Mouse (Mus musculus) intestine, embryonic 15.5 days (tissue): ENCODE data around the gene Recql. TPM values are rescaled to one million over a fixed set of nuclear protein-coding genes. Genes with fewer than 3 reads are reported as not detected.

Experiments
- ATAC-seq: fragments of 200-750 bp; cut with Nextera tagmentation; 2 replicates; pipeline ENCODE4 v1.8.0; 2017; ENCODE audit warnings: moderate TSS enrichment, moderate library complexity
- H3K27ac ChIP-seq: fragments of 300-500 bp; sonication (generic); 2 replicates; pipeline ENCODE4 v1.5.1; 2015; ENCODE audit warnings: mild to moderate bottlenecking, inconsistent platforms
- H3K27me3 ChIP-seq: fragments of 300-500 bp; sonication (generic); replicated peaks from 2 replicates; pipeline ENCODE4 v1.6.1; 2015; ENCODE audit warnings: inconsistent platforms
- H3K36me3 ChIP-seq: fragments of 300-500 bp; sonication (generic); 2 replicates; pipeline ENCODE4 v1.6.1; 2015; ENCODE audit warnings: inconsistent platforms
- H3K4me1 ChIP-seq: fragments of 300-500 bp; sonication (generic); replicated peaks from 2 replicates; pipeline ENCODE4 v1.6.1; 2015; ENCODE audit warnings: inconsistent platforms
- H3K4me2 ChIP-seq: fragments of 300-500 bp; sonication (generic); replicated peaks from 2 replicates; pipeline ENCODE4 v1.6.1; 2015; ENCODE audit warnings: mild to moderate bottlenecking, inconsistent platforms
- H3K4me3 ChIP-seq: fragments of 300-500 bp; sonication (generic); replicated peaks from 2 replicates; pipeline ENCODE4 v1.5.1; 2015; ENCODE audit warnings: inconsistent platforms
- H3K9ac ChIP-seq: fragments of 300-500 bp; sonication (generic); 2 replicates; pipeline ENCODE4 v1.6.1; 2015; ENCODE audit warnings: inconsistent platforms
- H3K9me3 ChIP-seq: fragments of 300-500 bp; sonication (generic); 2 replicates; pipeline ENCODE4 v1.6.1; 2016; ENCODE audit warnings: inconsistent platforms
- WGBS: fragments of 180-500 bp; shearing (Covaris S2); methylation state at CpG from one replicate; pipeline ENCODE4 v1.1.7; 2015; 5-methylcytosine and 5-hydroxymethylcytosine counted together
- polyA plus RNA-seq: library from polyadenylated mRNA; unstranded; fragments of >200 nt; fragmentation: Nextera tagmentation; extraction: Ambion mirVana; gene quantifications from 2 replicates; pipeline ENCODE4 v1.2.1, GENCODE M21; 2015

Gene Recql
- polyA plus RNA-seq, 1 experiment from 2014 or later = 23.2 TPM

DNA sequence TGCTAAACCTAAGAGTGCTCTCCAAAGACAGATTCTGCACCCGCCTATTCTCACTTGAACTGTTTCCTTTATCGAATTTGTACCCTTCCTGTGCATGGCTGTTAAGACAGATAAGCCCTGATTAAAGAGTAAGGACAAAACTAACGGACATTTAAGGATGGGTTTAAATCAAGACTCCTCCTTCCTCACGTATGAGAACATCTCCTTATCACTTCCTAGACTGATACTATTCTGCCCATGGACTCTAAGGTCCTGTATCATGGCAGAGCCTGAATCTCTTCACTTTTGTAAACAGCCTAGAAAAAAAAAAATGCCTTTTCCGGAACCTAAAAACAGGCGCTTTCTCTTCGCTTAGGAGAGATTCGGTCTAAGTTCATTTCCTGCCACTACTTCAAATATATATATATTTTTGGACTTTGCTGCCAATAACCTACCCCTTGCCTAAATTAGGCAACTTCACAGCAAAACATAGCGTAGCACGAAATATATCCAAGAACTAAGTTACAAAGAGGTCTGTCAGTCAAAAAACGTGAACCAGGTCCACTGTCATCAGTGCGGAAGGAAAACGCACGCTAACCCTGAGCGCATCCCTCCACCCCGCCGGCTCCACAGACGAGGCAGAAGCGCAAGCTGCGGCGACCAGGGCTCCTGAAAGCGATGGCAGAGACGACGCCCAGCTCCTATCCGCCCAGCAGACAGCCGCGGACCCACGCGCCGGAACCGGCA, 439 bp downstream of the Recql start:
- ATAC-seq = peak; percentile 84
- no peaks in the 10 kb centered on the region for H3K27me3 ChIP-seq
- WGBS = 4% methylated on average over 31 of the region's 31 CpGs

DNA sequence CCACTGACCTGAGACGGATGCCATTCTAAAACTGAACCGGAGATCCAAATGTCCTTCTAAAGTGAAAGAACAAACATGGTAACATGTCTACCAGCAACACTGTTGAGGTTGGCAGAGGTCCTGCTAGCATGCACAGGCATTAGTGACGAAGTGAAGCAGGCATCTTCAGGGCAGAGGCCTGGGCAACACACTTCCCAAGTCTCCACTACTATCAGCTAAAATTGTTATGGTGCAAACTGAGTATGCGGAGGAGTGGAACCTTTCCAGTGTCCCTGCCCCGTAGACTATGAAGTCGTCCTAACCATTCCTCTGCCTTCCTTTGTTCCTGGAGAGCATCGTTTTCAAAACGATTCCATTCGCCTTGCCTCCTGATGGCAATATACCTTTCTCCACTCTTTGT, 2.4 kb downstream of the Recql start:
- Histone ChIP-seq H3K9ac (no peak overlapping the region), H3K27ac (no peak overlapping the region), H3K36me3 (no peaks in the 10 kb centered on the region), H3K4me3 (no peak overlapping the region), H3K27me3 (no peaks in the 10 kb centered on the region), H3K4me1 (peaks cover 8% of the 10 kb centered on the region), H3K4me2 (no peak overlapping the region), H3K9me3 (no peaks in the 10 kb centered on the region)
- no peak for ATAC-seq
- 91% methylated on average over 9 of the region's 9 CpGs for WGBS

More for the DNA sequence above, 439 bp downstream of the Recql start:
- H3K9me3 ChIP-seq = no peaks in the 10 kb centered on the region
- peak overlapping the region; percentile 100 for H3K4me3 ChIP-seq
- peak overlapping the region; percentile 66 for H3K4me2 ChIP-seq
- H3K27ac ChIP-seq = no peak overlapping the region
- peak overlapping the region; percentile 62 for H3K9ac ChIP-seq
- peaks cover 8% of the 10 kb centered on the region for H3K4me1 ChIP-seq
- H3K36me3 ChIP-seq = no peaks in the 10 kb centered on the region

DNA sequence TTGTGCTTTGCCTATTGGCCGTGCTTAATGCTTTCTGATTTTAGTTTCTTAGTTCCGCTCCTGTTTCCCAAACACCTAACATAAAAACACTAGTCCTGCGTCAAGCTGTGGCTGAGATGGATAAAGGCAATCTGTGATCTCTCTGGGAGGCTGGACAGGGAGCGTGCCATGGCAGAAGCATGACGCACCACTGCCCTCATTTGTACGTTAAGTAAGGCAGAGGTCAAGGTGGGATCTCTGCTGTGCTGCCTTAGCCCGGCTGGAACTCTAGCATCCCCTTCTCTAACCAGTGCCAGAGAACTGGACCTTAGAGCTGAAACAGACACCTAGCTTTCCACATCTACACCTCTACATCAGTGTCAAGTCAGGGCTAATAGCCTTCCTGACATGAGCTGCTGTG, 5.3 kb downstream of the Recql start:
- H3K9ac ChIP-seq = no peak overlapping the region
- H3K4me1 ChIP-seq = no peaks in the 10 kb centered on the region
- H3K4me3 ChIP-seq = no peak overlapping the region
- 0 out of 2 replicates have a peak, but pooled peaks cover under 1% of the 10 kb centered on the region for H3K36me3 ChIP-seq
- H3K4me2 ChIP-seq = no peak overlapping the region
- no peak for ATAC-seq
- no peaks in the 10 kb centered on the region for H3K27me3 ChIP-seq
- no peaks in the 10 kb centered on the region for H3K9me3 ChIP-seq
- no peak overlapping the region for H3K27ac ChIP-seq
- 91% methylated on average over 7 of the region's 7 CpGs for WGBS

DNA sequence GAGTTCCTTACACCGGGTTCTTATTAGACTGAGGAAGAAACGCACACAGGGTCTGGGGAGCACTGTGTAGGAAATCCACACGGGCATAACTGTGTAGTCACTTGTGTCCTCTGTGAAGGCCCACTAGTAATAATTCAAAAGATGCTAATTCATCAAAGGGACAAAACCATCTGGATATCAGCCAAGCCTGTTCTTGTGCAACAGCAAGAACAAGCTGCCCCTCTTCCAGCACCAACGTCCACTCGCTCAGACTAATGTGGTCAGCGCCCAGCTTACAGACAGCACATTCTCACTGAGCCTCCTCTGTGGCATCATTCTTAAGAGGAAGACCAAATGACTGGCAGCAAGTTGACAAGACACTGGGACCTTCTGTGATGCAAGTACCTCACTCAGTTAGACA, 6.9 kb downstream of the Recql start:
- no peak overlapping the region for H3K4me2 ChIP-seq
- H3K36me3 ChIP-seq = peaks cover 4% of the 10 kb centered on the region; the same call in 1 of the 2 replicates
- WGBS = 91% methylated on average over 6 of the region's 6 CpGs
- no peaks in the 10 kb centered on the region for H3K9me3 ChIP-seq
- H3K27ac ChIP-seq = no peak overlapping the region
- H3K27me3 ChIP-seq = no peaks in the 10 kb centered on the region
- no peak overlapping the region for H3K9ac ChIP-seq
- no peaks in the 10 kb centered on the region for H3K4me1 ChIP-seq
- no peak for ATAC-seq
- no peak overlapping the region for H3K4me3 ChIP-seq

DNA sequence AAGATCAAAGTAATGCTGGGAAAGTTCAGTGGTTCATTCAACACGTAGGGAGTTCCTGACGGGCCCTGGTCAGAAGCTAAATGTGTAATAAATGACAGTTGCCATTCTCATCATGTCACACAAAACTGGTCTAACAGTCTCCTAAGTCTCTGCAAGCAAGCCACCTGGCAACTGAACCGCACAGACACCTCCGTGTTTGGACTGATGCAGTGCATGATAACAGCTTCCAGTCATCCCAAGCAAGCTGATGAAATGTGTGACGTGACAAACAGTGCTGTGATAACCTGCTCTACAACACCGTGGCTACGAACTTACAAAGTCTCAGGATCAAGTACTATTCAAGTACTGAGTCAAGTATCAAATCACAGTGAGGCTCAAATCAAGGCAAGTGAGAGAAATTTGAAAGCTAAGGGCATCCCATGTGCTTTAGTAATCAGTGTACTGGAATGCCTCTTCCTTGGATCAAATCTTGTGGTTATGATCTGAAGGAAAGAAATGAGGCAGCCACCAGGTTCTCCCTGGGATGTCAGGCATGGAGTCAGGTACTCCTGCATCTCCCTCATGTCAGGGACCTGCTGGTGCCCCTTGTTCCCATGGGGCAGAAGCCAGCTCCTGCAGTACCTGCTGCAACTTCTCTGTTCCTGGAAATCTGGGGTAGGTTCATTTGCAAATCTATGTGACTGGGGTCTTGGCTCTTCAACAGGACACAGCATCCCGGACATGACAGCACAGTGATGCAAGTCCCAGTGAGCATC, 8.1 kb downstream of the Recql start:
- H3K9me3 ChIP-seq = no peaks in the 10 kb centered on the region
- H3K9ac ChIP-seq = no peak overlapping the region
- no peak overlapping the region for H3K4me3 ChIP-seq
- no peaks in the 10 kb centered on the region for H3K4me1 ChIP-seq
- no peak overlapping the region for H3K4me2 ChIP-seq
- WGBS = 88% methylated on average over 8 of the region's 8 CpGs
- no peaks in the 10 kb centered on the region for H3K27me3 ChIP-seq
- H3K27ac ChIP-seq = no peak overlapping the region
- peaks cover 4% of the 10 kb centered on the region; the same call in 1 of the 2 replicates for H3K36me3 ChIP-seq
- no peak for ATAC-seq

DNA sequence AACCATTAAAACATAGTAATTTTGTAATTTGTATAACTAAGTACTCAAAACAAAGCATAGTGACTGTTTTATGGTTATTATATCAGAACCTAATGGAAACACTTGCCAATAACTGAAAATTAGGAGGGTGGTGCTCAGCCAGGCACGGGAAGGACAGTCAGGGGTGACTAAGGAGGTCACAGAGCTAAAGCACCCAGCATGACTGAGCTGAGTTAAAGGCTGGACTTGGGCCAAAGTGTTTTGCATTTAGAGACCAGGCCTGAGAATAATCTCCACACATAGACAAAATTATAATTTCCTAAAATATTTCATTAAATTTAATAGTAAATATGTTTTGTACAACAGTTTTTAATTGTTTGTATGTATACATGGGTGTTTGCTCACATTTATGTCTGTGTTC, 9.8 kb downstream of the Recql start:
- no peaks in the 10 kb centered on the region for H3K4me1 ChIP-seq

DNA sequence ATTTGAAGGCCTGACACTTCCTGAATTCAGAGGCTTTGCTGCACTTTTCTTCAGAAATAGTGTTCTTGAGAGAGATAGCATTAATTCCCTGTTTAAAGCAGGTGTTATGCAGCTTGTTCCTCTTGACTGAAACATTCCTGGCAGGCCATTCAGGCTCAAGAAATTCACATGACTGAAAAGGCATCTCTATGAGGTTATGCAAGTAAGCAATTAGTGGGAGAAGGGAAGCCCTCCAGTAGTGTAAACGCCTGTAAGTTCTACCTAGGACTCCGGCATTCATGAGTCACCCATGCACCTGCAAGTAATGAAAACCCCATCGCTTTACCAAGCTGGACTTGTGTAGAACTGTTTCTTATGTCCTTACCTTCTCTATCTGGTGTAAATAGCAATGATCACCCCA, 17.3 kb downstream of the Recql start:
- Histone ChIP-seq H3K36me3 (peaks cover 6% of the 10 kb centered on the region; the same call in 1 of the 2 replicates), H3K4me3 (no peak overlapping the region)
- WGBS = 87% methylated on average over 3 of the region's 3 CpGs

More for the DNA sequence above, 9.8 kb downstream of the Recql start:
- Histone ChIP-seq H3K4me2 (no peak overlapping the region), H3K9ac (no peak overlapping the region), H3K36me3 (peaks cover 7% of the 10 kb centered on the region), H3K4me3 (no peak overlapping the region), H3K27me3 (no peaks in the 10 kb centered on the region), H3K9me3 (no peaks in the 10 kb centered on the region), H3K27ac (no peak overlapping the region)
- no peak for ATAC-seq
- 70% methylated on average over 1 of the region's 1 CpGs for WGBS

DNA sequence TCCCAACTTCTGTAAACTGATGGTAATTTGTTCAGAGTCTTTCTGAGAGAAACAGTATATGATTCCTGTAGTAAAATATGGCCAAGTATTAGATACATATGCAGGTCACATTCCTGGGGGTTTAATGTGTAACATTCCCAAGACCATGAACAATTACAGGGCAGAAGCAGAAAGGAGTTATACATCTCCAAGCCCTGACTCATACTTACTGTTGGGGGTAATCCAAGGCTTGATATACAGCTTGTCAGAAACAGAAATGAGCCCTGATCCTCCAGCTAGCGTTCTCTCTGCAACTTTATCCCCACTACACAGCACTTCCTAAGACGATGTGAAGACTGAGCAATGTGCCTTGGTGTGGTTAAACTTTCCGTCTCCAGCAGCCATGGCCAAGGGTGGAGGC, 19.3 kb downstream of the Recql start:
- Histone ChIP-seq H3K4me3 (no peak overlapping the region), H3K4me1 (no peaks in the 10 kb centered on the region), H3K9ac (no peak overlapping the region), H3K4me2 (no peak overlapping the region), H3K36me3 (peaks cover 16% of the 10 kb centered on the region), H3K27me3 (no peaks in the 10 kb centered on the region), H3K9me3 (no peaks in the 10 kb centered on the region), H3K27ac (no peak overlapping the region)
- no peak for ATAC-seq
- 84% methylated on average over 3 of the region's 3 CpGs for WGBS

More for the DNA sequence above, 17.3 kb downstream of the Recql start:
- no peak overlapping the region for H3K4me2 ChIP-seq
- no peaks in the 10 kb centered on the region for H3K9me3 ChIP-seq
- no peak for ATAC-seq
- H3K27ac ChIP-seq = no peak overlapping the region
- H3K9ac ChIP-seq = no peak overlapping the region
- no peaks in the 10 kb centered on the region for H3K27me3 ChIP-seq
- H3K4me1 ChIP-seq = no peaks in the 10 kb centered on the region

DNA sequence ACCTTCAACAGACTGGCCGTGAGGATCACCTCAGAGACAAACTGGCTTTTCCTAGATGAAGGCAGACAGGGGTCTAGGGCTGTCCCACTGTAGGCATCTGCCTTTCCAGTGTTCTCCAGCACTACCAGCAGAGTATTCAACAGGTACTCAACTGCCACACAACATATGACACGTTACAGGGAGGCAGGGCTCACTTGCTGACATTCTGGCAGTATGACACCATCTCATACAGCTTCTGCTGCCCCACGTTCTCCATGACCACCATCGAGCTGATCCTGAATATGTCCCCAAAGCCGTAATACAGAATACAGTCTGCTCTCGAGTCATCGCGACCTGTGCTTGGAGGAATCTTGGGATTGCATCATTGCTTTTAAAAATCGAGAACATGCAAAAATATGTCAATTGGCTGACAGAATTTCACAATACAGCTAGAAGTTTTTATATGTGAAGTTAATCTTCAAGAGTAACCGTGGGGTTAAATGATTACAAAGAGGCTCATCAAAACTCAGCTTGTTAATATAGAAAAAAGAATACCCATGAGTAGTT, 20.3 kb downstream of the Recql start:
- Histone ChIP-seq H3K9me3 (no peaks in the 10 kb centered on the region), H3K36me3 (peaks cover 14% of the 10 kb centered on the region), H3K27me3 (no peaks in the 10 kb centered on the region), H3K9ac (no peak overlapping the region), H3K4me2 (no peak overlapping the region), H3K4me1 (no peaks in the 10 kb centered on the region), H3K27ac (no peak overlapping the region), H3K4me3 (no peak overlapping the region)
- WGBS = 87% methylated on average over 10 of the region's 10 CpGs
- no peak for ATAC-seq

DNA sequence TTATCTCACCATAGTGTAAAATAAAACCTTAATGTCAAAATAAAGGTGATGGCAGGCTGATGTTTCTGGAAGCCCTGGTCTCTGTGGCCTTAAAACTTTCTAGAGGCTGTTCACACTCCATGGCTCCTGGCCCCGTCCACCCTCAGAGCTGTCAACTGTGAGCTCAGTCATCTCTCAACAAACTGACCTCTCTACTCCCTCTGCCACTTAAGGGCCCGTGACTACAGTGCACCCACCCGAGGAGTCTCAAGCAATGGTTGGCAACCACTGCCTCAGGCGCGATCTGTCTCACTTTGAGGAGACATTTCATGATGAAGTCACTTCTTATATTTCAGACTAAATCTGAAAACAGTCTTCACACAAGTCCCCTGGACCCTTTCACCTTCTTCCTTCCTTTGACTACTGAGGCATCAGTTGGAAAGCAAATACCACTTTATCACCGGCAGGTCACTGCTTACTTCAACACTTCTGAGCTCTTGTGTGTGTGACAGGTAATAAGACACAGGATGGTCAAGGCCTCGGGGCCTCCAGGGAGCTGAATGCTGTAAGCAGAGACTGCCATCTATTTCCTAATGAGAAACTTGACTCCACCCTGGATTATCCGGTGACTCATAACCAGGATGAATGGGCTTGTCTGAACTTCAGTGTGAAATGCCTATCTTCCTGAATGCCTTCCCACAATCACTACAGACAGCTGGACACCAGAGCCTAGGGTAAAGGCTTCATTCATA, 21.0 kb downstream of the Recql start:
- no peaks in the 10 kb centered on the region for H3K9me3 ChIP-seq
- H3K36me3 ChIP-seq = peaks cover 14% of the 10 kb centered on the region
- no peak for ATAC-seq
- H3K9ac ChIP-seq = no peak overlapping the region
- no peak overlapping the region for H3K27ac ChIP-seq
- H3K27me3 ChIP-seq = no peaks in the 10 kb centered on the region
- no peaks in the 10 kb centered on the region for H3K4me1 ChIP-seq
- WGBS = 87% methylated on average over 8 of the region's 8 CpGs
- H3K4me3 ChIP-seq = no peak overlapping the region
- no peak overlapping the region for H3K4me2 ChIP-seq

DNA sequence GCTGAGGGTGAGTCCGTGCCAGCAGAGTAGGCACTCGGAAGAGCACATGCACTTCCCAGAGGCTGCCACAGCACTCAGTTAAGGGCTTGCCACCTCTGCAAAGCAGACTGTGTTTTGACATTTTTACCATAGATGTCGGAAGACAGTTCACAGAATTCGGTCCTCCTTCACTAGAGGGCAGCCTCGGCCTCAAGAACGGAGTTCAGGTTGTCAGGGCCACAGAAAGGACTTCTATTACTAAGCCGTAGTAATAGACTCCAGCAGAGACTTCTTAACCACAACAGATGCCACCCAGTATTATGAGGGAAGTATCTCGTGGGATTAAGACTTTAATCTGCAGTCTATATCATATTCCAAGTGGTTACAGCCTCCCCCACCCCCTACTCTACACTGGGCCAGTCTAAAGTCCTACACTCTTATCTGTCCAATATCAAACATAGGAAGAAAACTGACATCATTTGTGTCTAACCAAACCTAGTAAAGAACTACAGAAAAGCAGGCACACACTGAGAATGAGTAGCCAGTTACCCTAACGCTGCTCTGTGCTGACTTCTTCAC, 23.8 kb downstream of the Recql start:
- Histone ChIP-seq H3K4me3 (no peak overlapping the region), H3K27ac (no peak overlapping the region), H3K36me3 (peaks cover 14% of the 10 kb centered on the region), H3K9me3 (no peaks in the 10 kb centered on the region), H3K4me2 (no peak overlapping the region), H3K27me3 (no peaks in the 10 kb centered on the region), H3K4me1 (no peaks in the 10 kb centered on the region), H3K9ac (no peak overlapping the region)
- 67% methylated on average over 9 of the region's 9 CpGs for WGBS
- ATAC-seq = peak; percentile 51

DNA sequence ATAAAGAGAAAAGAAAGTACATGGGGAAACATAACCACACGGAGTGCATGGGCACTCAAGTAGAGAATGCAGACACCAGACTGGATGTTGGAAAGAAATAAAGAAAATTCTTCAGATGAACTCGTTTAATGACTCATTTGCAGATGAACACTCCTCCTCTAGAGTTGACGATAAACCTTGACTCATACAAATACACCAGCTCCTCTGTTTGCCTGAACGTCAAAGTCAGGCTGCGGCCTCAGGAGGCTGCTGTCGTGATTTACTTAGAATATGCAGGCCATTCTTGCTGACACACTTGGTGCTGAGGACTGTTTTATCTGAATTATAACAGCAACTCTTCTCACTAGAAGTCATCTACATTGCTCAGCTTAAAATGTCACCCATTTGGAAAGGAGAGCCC, 24.9 kb downstream of the Recql start:
- Histone ChIP-seq H3K9me3 (no peaks in the 10 kb centered on the region), H3K36me3 (peaks cover 14% of the 10 kb centered on the region), H3K4me2 (no peak overlapping the region), H3K9ac (no peak overlapping the region), H3K4me1 (no peaks in the 10 kb centered on the region), H3K27me3 (no peaks in the 10 kb centered on the region), H3K27ac (no peak overlapping the region), H3K4me3 (no peak overlapping the region)
- no peak for ATAC-seq
- 90% methylated on average over 6 of the region's 6 CpGs for WGBS
